In genomic region chr17:55958918-55959728, GRCm38 (mm10) we compare ENCODE assay signal across 8 mouse cellular contexts. TPM values are rescaled to one million over a fixed set of nuclear protein-coding genes. Genes with fewer than 3 reads are reported as not detected.
A peak's percentile ranks its signal among the peaks of the same experiment; 100 is the strongest.
DNase-seq lines count a peak whose midpoint lies in the region; ATAC-seq lines count a peak whose summit lies in the region.

Gene Yju2, plus strand, starts transcription at chr17:55959099.

- H3K27ac ChIP-seq in hindbrain, embryonic 12.5 days, result peak within 1 kb of the TSS; percentile 92

- peak; percentile 97 for DNase-seq in NIH3T3 (ENCODE audit: low read depth)
- peak; percentile 94 to 95 for DNase-seq in cerebellum, postnatal 10 days
- DNase-seq in frontal cortex, postnatal 10 days (ENCODE audit: low spot score in 2 of 2), result peak; percentile 90 to 92
- peak; percentile 97 for DNase-seq in layer of hippocampus, postnatal 14 days (ENCODE audit: low spot score in 2 of 2)
- peak; percentile 92 for DNase-seq in lung, postnatal 14 days
- DNase-seq in retina, adult 2 months (ENCODE audit: low read depth, low spot score), result peak; percentile 94
- DNase-seq in thymus, postnatal 36 days, result peak; percentile 88

- H3K4me1 ChIP-seq in hindbrain, embryonic 12.5 days, result peaks cover 30% of the 10 kb centered on the region

- no peaks in the 10 kb centered on the region for H3K9me3 ChIP-seq in hindbrain, embryonic 12.5 days (replicated peaks)

- H3K36me3 ChIP-seq in hindbrain, embryonic 12.5 days, result peaks cover 19% of the 10 kb centered on the region

- ATAC-seq in hindbrain, embryonic 12.5 days (ENCODE audit: low FRiP score), result peak; percentile 90

- H3K9ac ChIP-seq in hindbrain, embryonic 12.5 days, result peak within 1 kb of the TSS; percentile 67

- H3K4me3 ChIP-seq in hindbrain, embryonic 12.5 days, result peak within 1 kb of the TSS; percentile 51

- WGBS in hindbrain, embryonic 12.5 days, result under 1% methylated on average over 44 of the region's 46 CpGs

- H3K4me2 ChIP-seq in hindbrain, embryonic 12.5 days (replicated peaks), result peak within 1 kb of the TSS; percentile 65

- peaks cover 10% of the 10 kb centered on the region for H3K27me3 ChIP-seq in hindbrain, embryonic 12.5 days

RNA-seq across cellular contexts. Expression of gene Yju2, which starts in this region (rescaled TPM):
- 24.1 and 26.7 TPM in 2 replicates for polyA plus RNA-seq in hindbrain, embryonic 12.5 days (2016; fragmentation: Nextera tagmentation; extraction: Ambion mirVana)
- total RNA-seq in layer of hippocampus, postnatal 14 days (2021), result 10 to 100 TPM; 15.0 to 16.2 TPM

Comparison
In these comparisons a context has a peak if more than half of its experiments do, and no peak if none do; other contexts are left out.
1. Peak in every context shown above with its lines: DNase-seq, ATAC-seq, H3K4me3 ChIP-seq and H3K27ac ChIP-seq.